Mouse (Mus musculus) mesoderm, embryonic 11.5 days (tissue): ENCODE results near the gene Gm3667.
"Not testable (repeated sequence)": the region's sequence is repeated elsewhere in the genome, so short reads cannot be mapped to it uniquely, and the experiment has no call there.

Source experiments
- DNase-seq: peaks from one replicate; pipeline ENCODE4 v3.0.0-alpha.2; 2012; ENCODE audit warnings: low read depth, low spot score

Gene Gm3667

GRCm38 (mm10) chr14:6889521-6890012, at the start of gene Gm3667:
Gene Gm3667, minus strand, starts transcription at chr14:6889962.
- DNase-seq, result peak; percentile 48

DNA sequence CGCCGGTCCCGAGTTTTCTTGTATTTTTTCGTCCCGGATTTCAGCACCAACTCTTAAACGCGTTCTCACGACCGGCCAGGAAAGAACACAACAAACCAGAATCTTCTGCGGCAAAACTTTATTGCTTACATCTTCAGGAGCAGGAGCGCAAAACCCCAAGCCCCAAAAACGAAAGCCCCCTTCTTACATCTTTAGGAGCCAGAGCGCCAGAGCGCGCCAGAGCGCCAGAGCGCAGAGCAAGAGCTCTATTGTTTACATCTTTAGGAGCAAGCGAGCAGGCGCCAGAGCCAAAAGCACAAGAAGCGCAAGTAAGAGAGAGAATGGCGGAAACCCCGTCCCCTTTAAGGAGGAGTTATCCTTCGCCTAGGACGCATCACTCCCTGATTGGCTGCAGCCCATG, 10.1 kb upstream of the Gm3667 start:
- not testable (repeated sequence) for DNase-seq

DNA sequence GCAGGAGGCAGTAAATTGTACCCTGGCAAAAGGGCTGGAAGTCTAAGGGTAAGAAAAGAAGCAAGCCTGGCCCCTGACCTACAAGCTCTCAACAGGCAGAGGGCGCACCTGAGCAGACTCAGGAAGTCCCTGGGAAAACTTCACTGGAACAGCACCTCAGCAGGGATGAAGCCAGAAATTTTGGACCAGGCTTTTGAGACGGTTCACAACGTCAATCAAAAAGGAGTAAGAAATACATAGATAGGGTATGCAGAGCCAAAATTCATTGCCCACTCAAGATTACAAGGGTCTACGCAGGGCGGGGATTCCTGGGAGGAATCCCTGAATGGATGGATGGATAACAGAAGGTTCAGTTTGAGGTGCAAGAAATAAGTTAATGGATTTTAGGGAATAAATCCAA, 951 bp downstream of the Gm3667 start:
- not testable (repeated sequence) for DNase-seq

GRCm38 (mm10) chr14:6840211-6840610, 49.6 kb downstream of the Gm3667 start, which contains the start of gene Gm3642:
Gene Gm3642, minus strand, starts transcription at chr14:6840311.
- not testable (repeated sequence) for DNase-seq

GRCm38 (mm10) chr14:6823297-6823696, 66.5 kb downstream of the Gm3667 start:
- DNase-seq, result not testable (repeated sequence)
